Mouse (Mus musculus) G1E (cell line): ENCODE results near the gene Glt1d1.
"Not testable (repeated sequence)": the region's sequence is repeated elsewhere in the genome, so short reads cannot be mapped to it uniquely, and the experiment has no call there.

Experiments used
- CTCF ChIP-seq: IDR thresholded peaks from 2 replicates; pipeline ENCODE4 v1.5.1; 2012; ENCODE audit warnings: low read depth, low read length, inconsistent platforms, mixed read lengths
- GATA1 ChIP-seq: IDR thresholded peaks from 2 replicates; pipeline ENCODE4 v1.6.1; 2012; ENCODE audit warnings: borderline replicate concordance, low read length, inconsistent platforms, mixed read lengths
- GATA2 ChIP-seq: IDR thresholded peaks from 2 replicates; pipeline ENCODE4 v1.6.1; 2012; ENCODE audit warnings: low read depth, low read length, inconsistent platforms, borderline replicate concordance
- POLR2AphosphoS5 ChIP-seq: IDR thresholded peaks from 2 replicates; pipeline ENCODE4 v1.6.1; 2012; ENCODE audit warnings: low read depth, low read length, inconsistent platforms; ENCODE audit not compliant: insufficient replicate concordance
- TAL1 ChIP-seq: conservative IDR thresholded peaks from 2 replicates; pipeline ENCODE4 v1.6.1; 2012; ENCODE audit warnings: low read depth, low read length, inconsistent platforms, mixed read lengths

DNA sequence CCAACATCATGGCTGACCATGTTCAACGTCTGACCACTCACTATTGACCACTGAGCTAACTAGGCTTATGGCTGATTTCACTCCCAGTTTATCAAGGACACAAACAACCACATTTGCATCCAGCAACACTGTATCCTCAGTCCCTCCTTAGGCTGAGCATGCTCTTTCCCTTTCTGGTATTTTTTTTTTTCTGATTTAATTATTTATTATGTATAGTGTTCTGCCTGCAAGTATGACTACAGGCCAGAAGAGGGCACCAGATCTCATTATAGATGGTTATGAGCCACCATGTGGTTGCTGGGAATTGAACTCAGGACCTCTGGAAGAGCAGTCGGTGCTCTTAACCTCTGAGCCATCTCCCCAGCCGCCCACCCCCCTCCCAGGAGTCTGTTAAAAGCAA, 117.5 kb downstream of the Glt1d1 start:
- not testable (repeated sequence) for TF ChIP-seq CTCF, POLR2AphosphoS5, GATA2, GATA1, TAL1
